In genomic region chr8:86580458-86580857, GRCm38 (mm10) we compare ENCODE assay signal across 15 mouse cellular contexts. TPM values are rescaled to one million over a fixed set of nuclear protein-coding genes. Genes with fewer than 3 reads are reported as not detected.
"Had no signal": no experiment of that assay in that cellular context is flagged by ENCODE, and none has a peak within 500 bp of the region (broad histone marks: within the 10 kb centered on the region; RNA-seq: fewer than 3 reads in every experiment).

Abcc12 (minus strand) TSS chr8:86580686.

- H3K4me3 ChIP-seq: liver, embryonic 13.5 days; midbrain, embryonic 10.5 days; midbrain, embryonic 13.5 days; myocyte; neural tube, embryonic 13.5 days had no signal

- H3K27ac ChIP-seq: liver, embryonic 13.5 days; midbrain, embryonic 10.5 days; midbrain, embryonic 13.5 days; neural tube, embryonic 13.5 days had no signal

- DNase-seq: kidney, adult 9 months; kidney, postnatal 14 days; kidney, postnatal 4 days; liver, embryonic 13.5 days; lung, adult 2 months; lung, postnatal 14 days; lung, postnatal 4 days; retina, postnatal 1 day; thymus, postnatal 25 days had no signal

RNA-seq across cellular contexts. Expression of gene Abcc12, which starts in this region (rescaled TPM):
- total RNA-seq: megakaryocyte progenitor cell, adult 5-6 weeks; monocyte, adult 5-6 weeks had no signal
